Mouse (Mus musculus) cerebellum, postnatal 25 days (tissue): ENCODE data around the gene Adamts12.
A peak's percentile ranks its signal among the peaks of the same experiment; 100 is the strongest.

ENCODE experiments used
- DNase-seq, 2 experiments: peaks; one replicate each; pipeline ENCODE4 v3.0.0; 2021; ENCODE audit warnings: mixed read lengths in 2 of 2

Gene Adamts12

GRCm38 (mm10) chr15:11064558-11065411 lies at the start of gene Adamts12:
Adamts12 (plus strand) TSS chr15:11064790.
- DNase-seq: peak; percentile 9 to 13

- DNase-seq: no peak
Observed at GRCm38 (mm10) chr15:11014931-11015330, 49.7 kb upstream of the Adamts12 start.

GRCm38 (mm10) chr15:11026801-11027561 lies 37.6 kb upstream of the Adamts12 start:
- DNase-seq: no peak

- no peak for DNase-seq
Observed at GRCm38 (mm10) chr15:11030188-11030587, 34.4 kb upstream of the Adamts12 start.

- DNase-seq: no peak
Observed at GRCm38 (mm10) chr15:11035947-11036474, 28.6 kb upstream of the Adamts12 start.

- peak; percentile 15 to 19 for DNase-seq
Observed at GRCm38 (mm10) chr15:11036535-11037375, 27.8 kb upstream of the Adamts12 start.

- DNase-seq: peak in 1 of 2 experiments; percentile 13
Observed at GRCm38 (mm10) chr15:11037376-11037695, 27.3 kb upstream of the Adamts12 start.

- peak in 1 of 2 experiments; percentile 5 for DNase-seq
Observed at GRCm38 (mm10) chr15:11037711-11038110, 26.9 kb upstream of the Adamts12 start, which contains the start of gene Rxfp3. Rxfp3 (minus strand) TSS chr15:11037991.

GRCm38 (mm10) chr15:11038476-11038875 lies 26.1 kb upstream of the Adamts12 start:
- peak; percentile 41 to 60 for DNase-seq

GRCm38 (mm10) chr15:11040067-11040466 lies 24.5 kb upstream of the Adamts12 start:
- no peak for DNase-seq

- no peak for DNase-seq
Observed at GRCm38 (mm10) chr15:11041229-11041628, 23.4 kb upstream of the Adamts12 start.

- no peak for DNase-seq
Observed at GRCm38 (mm10) chr15:11042828-11043227, 21.8 kb upstream of the Adamts12 start.

- DNase-seq: no peak
Observed at GRCm38 (mm10) chr15:11053678-11054439, 10.7 kb upstream of the Adamts12 start.

GRCm38 (mm10) chr15:11054440-11055080 lies 10.0 kb upstream of the Adamts12 start:
- no peak for DNase-seq

GRCm38 (mm10) chr15:11062903-11063302 lies 1.7 kb upstream of the Adamts12 start:
- no peak for DNase-seq

GRCm38 (mm10) chr15:11064160-11064557 lies 431 bp upstream of the Adamts12 start:
- DNase-seq: no peak

GRCm38 (mm10) chr15:11065528-11066171 lies 1.1 kb downstream of the Adamts12 start:
- no peak for DNase-seq

- DNase-seq: no peak
Observed at GRCm38 (mm10) chr15:11066299-11066698, 1.7 kb downstream of the Adamts12 start.

GRCm38 (mm10) chr15:11067891-11068290 lies 3.3 kb downstream of the Adamts12 start:
- DNase-seq: no peak

- DNase-seq: no peak
Observed at GRCm38 (mm10) chr15:11075726-11076361, 11.3 kb downstream of the Adamts12 start.
